Mouse (Mus musculus) adrenal gland, postnatal 14 days (tissue): ENCODE measurements around the gene Thra. TPM values are rescaled to one million over a fixed set of nuclear protein-coding genes. Genes with fewer than 3 reads are reported as not detected.

Source experiments
- DNase-seq: peaks from one replicate; pipeline ENCODE4 v3.0.0; 2021; ENCODE audit warnings: mixed read lengths
- total RNA-seq: library from RNA; stranded (reverse); gene quantifications from 2 replicates; pipeline ENCODE4 v1.2.3, GENCODE M21; 2021

The Thra gene
- total RNA-seq, 1 experiment from 2014 or later = 106 TPM

DNA sequence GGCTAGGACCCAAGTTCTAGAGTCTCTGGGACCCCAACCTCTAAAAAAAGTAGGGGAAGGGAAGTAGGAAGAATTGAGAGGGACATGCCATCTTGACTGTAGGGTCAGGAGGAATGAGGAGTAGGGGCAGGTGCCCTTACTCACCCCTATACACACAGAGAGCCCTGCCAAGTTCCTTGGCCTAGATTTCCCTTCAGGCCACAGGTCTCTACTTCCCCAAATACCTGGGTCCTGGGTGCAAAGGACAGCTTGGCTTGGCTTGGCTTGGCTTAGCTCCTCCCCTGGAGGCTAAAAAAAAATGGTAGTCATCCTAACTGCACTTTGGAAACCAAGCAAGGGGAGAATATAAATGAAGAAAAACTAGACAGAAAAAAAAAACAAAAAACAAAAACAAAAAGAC, 24.3 kb downstream of the Thra start:
- DNase-seq = peak; percentile 8

DNA sequence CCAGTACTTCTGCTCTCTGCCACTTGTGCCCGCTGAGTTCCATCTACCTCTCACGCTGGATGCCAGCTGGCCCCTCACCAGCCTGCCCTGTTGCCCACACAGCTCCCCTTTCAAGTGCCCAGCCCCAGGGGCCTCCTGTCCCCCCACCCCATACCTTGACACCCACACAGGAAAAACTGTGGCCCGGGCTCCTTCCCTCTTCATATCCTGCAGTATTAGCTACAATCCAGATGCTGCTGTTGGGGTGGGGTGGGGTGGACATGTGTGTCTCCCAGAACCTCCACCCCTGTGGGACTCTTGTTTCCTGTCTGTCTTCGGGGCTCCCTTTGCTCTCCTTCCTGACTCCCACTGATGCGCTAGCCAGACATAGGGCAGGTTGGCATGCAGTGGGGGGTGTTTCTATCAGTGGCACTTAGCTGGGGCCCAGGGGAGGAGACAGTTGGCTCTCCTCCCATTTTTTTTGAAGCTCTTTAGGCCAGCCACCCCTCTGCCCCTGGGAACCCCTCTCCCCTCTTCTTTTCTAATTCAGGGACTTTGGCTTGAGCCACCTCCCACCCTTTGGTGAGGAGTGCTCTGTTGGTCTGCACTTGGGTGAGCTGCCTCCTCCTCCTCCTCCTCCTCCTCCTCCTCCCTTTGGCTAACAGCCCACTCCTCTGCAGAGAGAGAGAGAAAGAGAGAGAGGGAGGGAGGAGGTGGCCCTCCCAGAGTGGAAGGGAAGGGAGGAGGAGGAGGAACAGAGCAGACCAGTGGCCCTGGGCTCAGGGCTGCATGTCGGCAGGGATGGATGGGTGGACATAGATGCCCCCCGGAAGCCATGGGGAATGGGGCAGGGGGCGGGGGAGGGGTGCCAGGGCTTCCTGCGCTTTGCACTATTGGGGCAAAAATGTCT, 25.2 kb downstream of the Thra start:
- DNase-seq = peak; percentile 51

DNA sequence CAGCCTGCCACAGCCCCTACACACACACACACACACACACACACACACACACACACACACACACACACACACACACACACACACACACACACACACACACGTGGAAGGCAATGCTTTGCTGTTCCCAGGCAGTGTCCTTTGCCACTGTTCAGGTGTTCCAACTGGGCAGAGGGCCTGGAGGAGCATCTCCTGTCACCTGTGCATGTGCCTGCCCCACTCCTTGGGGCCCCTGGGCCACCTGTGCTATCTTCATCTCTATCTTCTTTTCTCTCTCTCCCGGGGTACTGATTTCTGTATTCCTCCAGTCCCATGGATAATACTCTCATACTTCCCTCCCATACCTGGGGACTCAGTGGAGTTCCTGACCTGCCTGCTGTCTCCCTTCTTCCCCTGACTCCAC, 25.9 kb downstream of the Thra start:
- no peak for DNase-seq

DNA sequence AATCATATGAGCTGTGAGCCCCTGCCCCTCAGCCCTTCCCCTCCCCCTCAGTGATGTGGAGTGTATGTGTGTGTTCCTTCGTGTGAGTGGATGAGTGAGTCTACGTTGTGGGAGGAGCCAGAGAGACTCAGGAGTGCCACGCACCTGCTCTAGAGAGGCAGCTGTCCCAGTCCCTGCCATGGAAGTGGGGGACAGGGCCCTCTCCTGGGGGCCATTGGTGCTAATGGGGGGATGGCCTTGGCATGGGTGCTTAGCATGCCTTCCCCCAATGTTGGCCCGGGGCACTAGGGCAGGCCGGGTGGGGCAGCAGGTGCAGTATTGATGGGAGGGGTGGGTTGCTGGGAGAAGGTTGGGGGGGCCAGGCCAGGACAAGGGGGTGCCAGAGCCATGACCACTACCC, 26.4 kb downstream of the Thra start:
- DNase-seq = no peak

DNA sequence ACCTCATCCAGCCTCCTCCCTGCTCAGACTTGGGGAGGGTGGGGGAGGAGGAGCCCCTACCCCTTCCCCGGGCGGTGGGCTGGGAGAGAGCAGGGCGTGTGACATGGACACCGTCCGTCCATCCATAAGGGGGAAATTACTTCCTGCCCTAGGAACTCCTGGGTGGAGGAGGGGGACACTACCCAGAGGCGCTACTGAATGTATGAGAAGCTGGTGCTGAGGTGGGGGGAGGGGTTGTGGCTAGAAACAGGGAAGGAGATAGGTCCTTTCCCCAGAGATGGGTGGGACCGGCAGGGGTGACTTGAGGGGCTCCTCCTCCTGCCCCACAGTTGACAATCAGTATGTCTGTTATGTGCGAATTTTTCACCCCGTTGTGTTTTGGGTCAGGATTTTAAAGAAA, 26.8 kb downstream of the Thra start:
- peak; percentile 78 for DNase-seq

DNA sequence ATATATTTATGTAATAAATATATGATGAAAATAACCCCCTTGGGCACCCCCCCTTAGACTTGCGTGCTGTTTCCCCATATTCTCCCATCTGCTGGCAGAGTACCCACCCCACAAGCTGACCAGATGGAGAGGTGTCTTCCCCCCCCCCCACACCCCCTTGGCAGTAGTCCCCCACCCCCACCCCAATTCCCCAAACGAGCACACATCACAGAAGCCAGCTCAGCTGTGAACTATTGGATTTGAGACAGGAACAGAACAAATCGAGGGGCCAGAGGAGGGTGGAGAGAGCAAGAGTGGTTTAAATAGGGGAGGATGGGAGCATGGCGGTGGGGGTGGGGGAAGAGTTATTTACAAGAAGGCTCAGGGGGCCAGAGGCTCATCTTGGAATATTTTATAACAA, 27.3 kb downstream of the Thra start:
- DNase-seq = no peak

DNA sequence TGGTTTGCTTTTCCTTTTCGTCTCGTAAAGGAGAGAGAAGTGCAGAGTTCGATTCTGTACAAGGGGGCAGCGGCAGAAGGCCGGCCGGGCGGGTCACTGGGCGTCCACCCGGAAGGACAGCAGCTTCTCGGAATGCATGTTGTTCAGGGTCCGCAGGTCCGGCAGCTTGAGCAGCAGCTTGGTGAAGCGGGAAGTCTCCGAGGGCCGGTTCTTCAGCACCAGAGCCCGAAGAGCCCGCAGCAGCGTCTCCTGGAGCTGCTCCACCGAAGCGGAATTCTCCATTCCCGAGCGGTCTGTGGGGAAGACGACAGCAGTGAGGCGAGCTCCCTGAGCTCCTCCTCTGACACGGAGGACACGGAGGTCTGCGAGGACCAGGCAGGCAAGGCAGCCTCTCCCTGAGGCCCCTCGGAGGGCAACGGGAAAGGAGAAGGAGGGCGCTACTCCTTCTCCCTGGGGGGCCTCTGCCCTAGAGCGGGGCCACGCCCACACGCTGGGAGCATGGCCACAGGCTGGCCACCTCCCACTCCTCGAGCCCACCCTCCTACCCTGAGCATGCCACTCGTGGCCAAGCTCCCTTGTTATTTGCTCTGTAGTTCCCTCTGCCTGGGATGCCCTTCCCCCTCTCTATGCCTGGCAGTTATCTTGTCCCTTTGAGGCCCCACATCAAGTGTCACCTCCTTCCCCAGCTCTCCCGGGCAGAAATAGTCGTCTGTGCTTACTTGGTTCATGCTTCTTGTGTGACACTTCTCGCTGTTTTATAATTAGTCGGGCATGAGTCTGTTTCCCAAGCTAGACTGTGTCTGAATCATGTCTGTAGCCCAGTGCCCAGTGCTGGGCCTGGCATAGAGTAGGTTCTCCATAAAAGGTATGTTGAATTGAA, 27.9 kb downstream of the Thra start:
- DNase-seq = peak; percentile 53

DNA sequence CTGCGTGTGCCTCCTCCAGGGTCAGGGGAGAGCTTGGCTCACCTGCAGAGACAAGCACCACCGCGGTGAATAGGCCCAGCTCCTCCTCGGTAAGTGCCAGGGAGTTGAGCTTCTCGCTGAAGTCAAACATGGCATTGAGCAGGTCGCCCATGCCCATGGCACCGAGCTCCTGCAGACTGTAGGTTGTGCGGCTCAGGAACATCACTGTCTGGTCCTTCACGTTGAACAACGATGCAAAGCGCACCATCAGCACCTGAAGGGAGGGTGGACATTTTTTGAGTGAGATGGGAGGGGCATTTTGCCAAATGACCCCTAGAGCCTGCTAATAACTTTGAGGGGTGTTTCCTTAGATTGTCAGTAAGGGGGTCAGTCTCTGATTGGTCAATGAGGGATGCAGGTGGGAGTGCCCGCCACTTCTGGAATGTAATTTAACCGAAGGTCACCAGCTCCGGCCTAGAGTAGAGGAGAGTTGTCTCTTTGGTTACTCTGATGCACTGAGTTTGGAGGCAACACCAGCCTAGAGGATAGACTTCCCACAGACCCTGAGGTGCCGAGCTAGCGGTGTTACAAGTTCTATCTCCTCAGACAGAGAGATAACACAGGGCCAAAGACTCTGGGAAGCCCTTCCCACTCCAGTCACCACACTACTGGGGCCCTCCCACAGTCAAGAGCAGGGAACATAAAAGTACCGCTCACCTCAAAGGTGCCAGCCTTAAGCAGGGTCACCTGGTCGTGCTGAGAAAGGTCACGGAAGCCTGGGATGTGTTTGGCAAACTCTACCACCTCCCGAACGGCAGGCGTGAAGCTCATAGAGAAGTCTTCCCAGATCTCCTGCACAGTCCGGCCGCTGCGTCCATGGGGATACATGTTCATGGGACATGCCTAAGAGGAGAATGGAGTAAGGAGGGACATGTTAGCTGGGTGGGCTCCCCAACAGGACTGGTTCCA, 28.8 kb downstream of the Thra start:
- peak; percentile 14 for DNase-seq

DNA sequence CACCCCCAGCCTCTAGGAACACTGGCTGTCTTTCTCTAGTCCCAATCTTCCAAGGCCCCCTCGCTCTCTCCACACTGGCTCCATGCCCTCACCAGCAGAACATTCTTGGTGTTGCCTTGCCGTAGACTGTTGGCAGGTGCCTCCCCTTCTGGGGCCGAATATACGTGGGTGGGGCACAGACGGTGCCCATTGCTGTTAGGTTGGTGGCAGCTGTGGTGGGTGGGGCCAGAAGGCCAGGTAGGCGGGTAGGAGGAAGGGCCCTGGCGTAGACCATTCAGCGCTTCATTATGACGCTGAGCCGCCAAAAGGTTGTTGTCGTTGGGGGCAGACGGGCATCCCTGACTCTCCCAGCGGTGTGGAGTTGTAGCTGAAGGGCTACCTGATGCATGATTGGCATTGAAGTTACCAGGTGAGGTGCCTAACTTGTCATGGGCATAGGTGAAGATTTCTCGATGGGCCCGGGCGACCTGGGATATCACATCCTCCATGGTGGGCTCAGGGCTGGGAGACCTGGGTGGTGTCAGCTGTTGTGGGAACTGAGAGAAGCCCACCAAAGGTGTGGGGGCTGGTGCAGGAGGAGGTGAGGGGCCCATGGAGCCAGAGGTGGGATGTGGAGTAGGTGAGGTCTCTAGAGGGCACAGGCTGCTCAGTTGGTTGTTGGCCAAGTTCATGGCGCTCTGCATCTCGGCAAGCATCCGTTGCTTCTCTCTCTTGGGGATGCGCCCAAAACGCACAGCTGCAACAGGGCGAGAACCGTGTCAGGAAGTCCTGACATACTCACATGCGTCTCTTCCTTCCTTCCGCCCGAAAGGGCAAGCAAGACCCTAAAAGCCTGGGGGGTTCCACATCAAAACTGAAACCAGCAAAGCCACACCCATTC, 29.9 kb downstream of the Thra start:
- peak; percentile 48 for DNase-seq

DNA sequence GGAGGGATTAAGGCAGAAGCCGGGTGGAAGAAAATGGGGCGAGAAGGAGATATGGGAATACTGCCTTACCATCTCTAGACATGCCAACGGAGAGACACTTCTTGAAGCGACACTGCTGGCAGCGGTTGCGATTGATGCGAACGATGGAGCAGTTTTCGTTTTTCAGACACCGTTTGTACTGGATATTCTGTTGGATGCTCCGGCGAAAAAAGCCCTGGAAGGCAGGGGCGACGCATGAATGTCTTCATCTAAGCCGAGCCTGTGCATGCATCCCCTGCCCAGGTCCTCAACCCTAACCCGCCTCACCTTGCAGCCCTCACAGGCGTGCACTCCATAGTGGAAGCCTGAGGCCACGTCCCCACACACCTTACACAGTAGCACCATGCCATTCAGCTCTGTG, 30.7 kb downstream of the Thra start:
- peak; percentile 5 for DNase-seq

DNA sequence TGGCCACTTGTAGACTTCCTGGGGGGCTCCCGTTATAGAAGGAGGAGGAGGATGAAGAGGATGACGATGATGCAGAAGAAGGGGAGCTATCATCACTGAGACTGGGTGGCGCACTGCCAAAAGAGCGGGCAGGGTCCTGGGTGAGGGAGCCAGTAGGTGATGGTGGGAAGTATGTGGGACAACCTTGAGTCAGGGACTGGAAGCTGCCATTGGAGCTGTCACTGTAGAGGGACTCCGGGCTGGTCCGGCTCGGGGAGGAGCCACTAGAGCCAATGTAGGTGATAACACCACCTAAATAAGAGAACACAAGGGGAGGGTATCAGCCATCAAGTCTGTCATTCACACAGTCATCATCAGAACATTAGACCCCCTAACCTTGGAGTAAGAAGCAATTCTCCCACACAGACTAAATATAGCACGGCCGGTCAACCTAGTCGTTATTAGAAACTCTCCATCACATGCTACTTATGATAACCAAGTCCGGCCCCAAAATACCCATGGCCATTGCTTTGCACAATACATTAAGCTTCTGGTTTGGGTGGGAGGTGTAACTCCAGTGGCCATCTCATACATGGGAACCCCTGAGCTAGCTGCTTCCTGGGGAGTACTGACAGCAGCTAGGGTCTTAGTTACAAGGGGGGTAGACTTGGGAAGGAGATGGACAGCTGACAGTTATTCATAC, 31.5 kb downstream of the Thra start:
- DNase-seq = peak; percentile 49

DNA sequence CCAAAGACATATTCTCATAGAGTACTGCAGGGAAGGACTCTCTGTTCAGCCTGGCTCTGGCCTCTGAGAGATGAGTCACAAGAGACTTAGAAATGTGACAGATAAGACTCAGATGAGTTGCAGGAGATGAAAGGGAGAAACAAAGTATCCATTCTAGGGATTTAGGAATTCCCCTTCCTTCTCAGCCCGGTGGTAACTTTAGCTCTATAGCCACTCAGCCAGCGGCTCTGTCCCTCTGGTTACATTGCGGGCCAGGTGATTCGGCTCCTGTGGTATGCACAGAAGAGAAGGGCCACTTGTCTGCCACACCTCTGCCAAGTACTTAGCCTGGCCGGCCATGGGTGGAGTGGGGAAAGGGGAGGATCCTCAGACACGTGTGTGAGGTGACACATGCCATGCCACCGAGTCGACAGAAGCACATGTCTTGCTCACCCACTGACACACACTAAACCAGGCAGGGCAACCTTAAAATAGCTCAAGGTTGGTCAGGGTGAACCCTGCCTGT, 32.3 kb downstream of the Thra start:
- peak; percentile 89 for DNase-seq

DNA sequence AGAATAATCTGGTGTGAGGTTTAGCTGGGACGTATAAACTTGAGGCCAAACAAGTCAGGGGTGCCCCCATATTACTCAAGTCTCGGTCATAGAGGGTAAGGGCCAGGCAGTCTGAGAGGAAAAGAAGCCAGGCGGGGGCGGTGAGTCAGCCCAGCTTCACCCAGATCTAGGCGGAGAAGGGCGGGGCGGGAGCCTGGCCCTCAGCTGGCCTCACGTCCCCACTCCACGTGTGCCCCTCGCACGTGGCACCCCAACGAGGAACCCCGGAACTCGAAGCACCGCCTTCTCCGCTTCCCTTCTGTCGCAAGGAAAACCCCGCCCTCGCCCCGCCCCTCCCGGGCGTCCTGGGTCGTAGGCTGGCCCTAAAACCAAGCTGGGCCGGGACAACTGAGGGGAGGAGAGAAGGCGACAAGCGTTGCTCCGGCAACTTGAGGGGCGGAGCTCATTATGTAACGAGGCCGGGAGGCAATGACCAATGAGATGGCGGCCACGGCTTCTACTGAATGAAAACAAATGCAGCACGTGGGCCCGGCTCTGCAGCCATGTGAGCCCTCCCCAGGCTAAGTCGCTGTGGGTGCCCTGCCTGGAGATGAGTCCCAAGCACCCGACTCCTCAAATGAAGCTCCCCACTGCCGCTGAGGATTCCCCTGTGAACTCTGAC, 33.3 kb downstream of the Thra start:
- peak; percentile 100 for DNase-seq

DNA sequence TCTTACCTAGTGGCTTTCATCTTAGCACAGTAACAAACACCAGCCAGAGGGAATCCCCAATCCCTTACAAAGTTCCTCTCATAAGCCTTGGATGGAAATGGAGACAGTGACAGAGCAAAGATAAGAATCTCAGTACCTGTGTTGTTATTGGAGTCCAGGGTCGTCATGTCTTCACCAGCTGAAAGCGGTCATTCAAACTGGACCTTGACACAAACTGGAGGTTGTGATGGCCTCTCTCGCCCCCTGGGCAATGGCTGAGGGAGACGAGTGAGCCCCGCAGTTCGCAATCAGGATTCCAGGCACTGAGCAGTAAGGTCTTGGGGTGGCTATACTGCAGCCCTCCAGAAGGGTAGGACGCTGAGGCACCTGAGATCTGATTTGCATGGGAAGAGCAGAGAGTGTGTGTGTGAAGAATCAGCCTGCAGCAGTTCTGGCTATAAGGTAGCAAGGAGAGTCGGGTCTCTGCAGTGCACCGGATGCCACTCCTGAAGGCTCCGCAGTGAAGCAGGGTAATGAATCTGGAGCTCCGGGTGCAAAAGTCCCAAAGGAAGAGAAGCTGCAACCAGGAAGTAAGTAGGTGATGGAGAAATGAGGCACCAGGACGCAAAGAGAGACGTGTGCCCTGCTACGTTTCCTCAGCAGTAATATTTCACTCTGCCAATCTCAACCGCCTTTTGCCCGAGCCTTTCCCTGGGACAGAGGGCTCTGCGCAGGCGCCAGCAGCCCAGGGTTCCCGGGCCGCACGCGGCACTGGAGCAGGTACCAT, 34.3 kb downstream of the Thra start, which contains the start of gene Nr1d1:
Gene Nr1d1 (minus strand): TSS at position 752 of the 766 bp plus-strand sequence.
- DNase-seq = no peak

DNA sequence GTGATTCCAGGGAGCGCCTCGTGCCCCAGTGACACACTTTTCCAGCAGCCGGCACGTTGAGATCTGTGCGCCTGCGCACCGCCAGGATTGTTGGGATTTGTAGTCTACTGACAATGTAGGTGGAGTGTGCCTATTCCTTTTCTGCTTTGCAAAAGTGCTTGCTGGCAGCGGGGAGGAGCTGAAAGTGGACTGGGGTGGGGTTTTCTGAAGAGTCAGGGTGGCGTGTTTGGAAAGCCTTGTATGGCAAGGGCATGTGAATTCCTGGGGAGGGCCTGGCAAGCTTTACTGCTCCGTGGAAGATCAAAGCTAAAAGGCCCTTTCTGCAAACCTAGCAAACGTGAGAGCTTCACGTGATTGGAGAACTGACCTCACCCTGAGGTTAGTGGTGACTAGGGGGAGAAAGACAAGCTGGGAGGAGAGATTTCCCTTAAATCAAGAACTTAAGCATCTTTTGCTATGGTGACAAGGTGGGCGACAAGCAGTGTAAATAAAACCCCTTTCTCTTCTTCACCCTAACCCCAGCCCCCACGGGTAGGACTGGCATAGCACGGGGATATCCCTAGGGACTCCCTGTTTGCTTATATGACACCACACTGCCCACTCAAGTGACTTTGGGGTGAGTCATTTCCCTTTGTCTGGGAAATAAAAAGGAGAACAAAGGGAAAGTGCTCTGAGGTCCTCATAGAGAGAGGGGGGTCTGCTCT, 35.1 kb downstream of the Thra start:
- DNase-seq = peak; percentile 100

DNA sequence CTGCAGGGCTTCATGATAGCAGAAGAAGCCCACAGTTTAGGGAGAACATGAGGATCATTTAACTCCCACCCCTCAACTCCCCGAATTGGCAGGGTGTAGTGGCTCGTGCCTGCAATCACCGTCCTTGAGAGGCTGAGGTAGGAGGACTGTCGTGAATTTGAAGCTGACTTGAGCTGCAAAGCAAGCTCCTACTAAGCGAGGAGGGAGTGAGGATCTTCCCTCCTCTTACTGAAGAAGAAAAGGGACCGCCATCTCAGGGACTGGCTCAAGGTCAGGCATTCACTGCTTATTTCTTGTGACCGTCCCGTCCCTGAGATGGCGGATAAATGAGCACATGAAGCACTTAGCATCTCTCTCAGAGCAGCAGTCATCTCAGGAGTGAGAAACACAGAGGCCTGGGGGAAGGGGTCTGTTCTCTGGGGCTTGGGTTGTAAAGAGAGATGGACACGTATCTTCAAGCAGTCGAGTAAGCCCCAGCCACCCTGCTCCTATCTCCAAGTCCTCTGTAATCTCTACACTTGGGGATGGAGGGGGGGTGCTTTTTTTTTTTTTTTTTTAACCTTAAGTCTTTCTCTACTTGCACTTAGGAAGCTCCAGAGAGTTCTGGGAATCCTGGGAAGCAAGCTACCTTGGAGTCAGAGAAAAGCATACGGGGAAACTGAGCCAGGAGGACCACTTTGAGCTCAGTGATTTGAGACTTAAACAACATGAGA, 35.8 kb downstream of the Thra start:
- no peak for DNase-seq

DNA sequence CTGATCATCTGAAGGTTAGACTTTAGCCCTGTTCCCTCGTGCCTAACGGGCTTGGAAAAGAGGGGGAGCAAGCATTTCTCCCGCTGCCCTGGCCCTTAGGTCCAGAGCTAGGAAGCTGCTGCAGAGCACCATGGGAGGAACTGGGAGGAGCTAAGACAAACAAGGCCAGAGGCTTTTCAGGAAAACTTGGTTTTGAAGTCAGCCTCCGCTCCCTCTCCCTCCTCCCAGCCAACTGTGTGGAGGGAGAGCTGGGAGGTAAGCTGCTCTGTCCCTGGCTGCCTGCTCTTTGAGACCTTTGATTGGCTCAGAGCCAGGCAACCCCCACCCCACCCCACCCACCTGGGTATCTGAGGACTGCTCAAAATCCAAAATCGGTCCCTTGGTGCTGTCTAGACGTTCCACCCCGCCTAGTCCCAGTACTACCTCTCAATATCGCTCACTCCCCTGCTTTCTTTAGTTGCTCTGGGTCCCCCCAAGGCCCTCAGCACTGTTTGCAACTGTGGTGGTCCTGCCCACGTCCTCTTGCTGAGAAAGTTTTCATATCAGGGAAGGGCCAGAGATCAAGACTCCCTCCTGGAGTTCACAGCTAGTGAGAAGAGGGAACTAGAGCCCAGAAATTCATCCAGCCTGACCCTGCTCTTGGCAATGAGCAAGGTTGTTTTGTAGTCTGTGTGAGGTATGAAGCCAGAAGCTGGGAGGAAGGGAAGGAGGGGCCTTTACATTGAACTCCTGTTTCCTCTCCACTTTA, 36.6 kb downstream of the Thra start:
- DNase-seq = peak; percentile 81
